Mouse (Mus musculus): ENCODE measurements at regions not wholly inside any gene's neighbourhood (a gene's known extent, or its start where the extent isn't known, plus 50 kb on each side); places are given as distances from the start of the nearest gene placed in this dataset.

DNA sequence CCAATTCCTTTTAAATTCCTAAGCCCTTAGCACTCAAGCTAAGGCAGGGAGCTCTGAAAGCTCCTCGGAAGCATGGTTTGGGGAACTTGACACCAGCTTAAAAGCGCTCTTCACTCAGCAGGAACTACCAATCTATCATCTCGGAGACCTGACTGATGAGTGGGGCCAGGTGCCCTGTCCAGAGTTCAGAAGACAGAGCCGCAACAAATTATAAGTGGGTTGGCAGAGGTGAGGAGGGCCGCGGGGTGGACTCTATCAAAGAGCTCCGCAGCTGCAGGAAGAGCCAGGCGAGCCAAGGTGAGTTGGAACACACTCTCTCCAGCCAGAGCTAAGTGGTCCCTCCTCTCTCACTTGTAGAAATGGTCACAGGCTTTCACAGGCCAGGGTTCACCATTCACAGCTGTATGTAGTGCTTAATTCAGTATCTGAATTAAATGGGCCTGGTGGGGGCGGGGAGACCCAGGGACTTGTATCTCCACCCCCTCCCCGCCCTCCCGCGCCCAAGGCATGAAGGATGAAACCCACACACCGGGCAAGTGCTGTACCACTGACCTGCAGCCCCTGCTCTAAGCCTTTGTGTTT, 180.8 kb downstream of the Stim2 start:
- TF ChIP-seq CTCF (IDR thresholded peaks at IDR 0.05) (no peak), POLR2A (IDR thresholded peaks at IDR 0.05; ENCODE audit: insufficient read depth, low read depth, low read length) (no peak), EP300 (IDR thresholded peaks at IDR 0.05; ENCODE audit: insufficient read depth, low read depth, low read length) (no peak)
- Histone ChIP-seq H3K27me3 (ENCODE audit: control insufficient read depth, insufficient read depth, low read length) (no peaks in the 10 kb centered on the region), H3K36me3 (ENCODE audit: control insufficient read depth, insufficient read depth, low read length) (peaks cover 2% of the 10 kb centered on the region; the same call in 1 of the 2 replicates), H3K9ac (ENCODE audit: low read depth, low read length) (no peak overlapping the region), H3K27ac (peak overlapping the region; percentile 61; the same call in 1 of the 2 replicates), H3K79me2 (replicated peaks; ENCODE audit: control insufficient read depth, insufficient read depth, low read length) (no peaks in the 10 kb centered on the region), H3K4me3 (no peak overlapping the region), H3K4me1 (ENCODE audit: control insufficient read depth, insufficient read depth, low read length) (peaks cover 10% of the 10 kb centered on the region)
- 76% methylated on average over 13 of the region's 13 CpGs for WGBS
- intact Hi-C loops (cut with DNase I), result no loop called here
- no peak for DNase-seq

DNA sequence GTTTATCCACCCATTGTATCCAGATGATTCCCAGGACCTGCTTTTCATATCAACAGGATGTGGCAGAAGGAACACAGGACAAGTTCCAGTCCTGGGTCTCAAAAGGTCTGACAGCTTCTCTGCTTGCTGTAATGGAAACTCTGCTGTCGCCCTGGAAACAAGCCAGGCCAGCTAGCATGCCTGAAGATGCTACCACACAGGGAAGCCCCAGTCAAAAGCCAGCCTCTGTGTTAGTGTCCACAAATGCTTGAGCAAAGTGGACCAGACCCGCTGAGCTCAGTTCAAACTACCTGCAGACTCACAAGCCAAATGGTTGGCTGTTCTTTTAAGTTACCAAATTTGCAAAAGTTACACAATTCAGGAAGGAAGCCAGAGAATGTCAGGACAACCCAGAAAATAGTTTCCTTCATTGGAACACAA, 181.9 kb downstream of the Stim2 start:
- Histone ChIP-seq H3K9ac (ENCODE audit: low read depth, low read length) (no peak overlapping the region), H3K4me3 (no peak overlapping the region), H3K27ac (peak overlapping the region; percentile 61), H3K36me3 (ENCODE audit: control insufficient read depth, insufficient read depth, low read length) (peaks cover 2% of the 10 kb centered on the region; the same call in 1 of the 2 replicates), H3K79me2 (replicated peaks; ENCODE audit: control insufficient read depth, insufficient read depth, low read length) (no peaks in the 10 kb centered on the region), H3K4me1 (ENCODE audit: control insufficient read depth, insufficient read depth, low read length) (peaks cover 10% of the 10 kb centered on the region), H3K27me3 (ENCODE audit: control insufficient read depth, insufficient read depth, low read length) (no peaks in the 10 kb centered on the region)
- DNase-seq, result peak; percentile 62 to 76
- WGBS, result 15% methylated on average over 2 of the region's 2 CpGs
- intact Hi-C loops (cut with DNase I), result no loop called here
- TF ChIP-seq EP300 (IDR thresholded peaks at IDR 0.05; ENCODE audit: insufficient read depth, low read depth, low read length) (0 out of 2 replicates have a peak, but pooled peaks have one; percentile 34), CTCF (IDR thresholded peaks at IDR 0.05) (no peak), POLR2A (IDR thresholded peaks at IDR 0.05; ENCODE audit: insufficient read depth, low read depth, low read length) (no peak)

GRCm38 (mm10) chr5:54180640-54181326, 182.5 kb downstream of the Stim2 start:
- peaks cover 10% of the 10 kb centered on the region for H3K4me1 ChIP-seq (ENCODE audit: control insufficient read depth, insufficient read depth, low read length)
- peak; percentile 8 to 21 for DNase-seq
- H3K27ac ChIP-seq, result peak overlapping the region; percentile 61
- intact Hi-C loops (cut with DNase I), result no loop called here
- peaks cover 2% of the 10 kb centered on the region; the same call in 1 of the 2 replicates for H3K36me3 ChIP-seq (ENCODE audit: control insufficient read depth, insufficient read depth, low read length)
- H3K79me2 ChIP-seq (replicated peaks; ENCODE audit: control insufficient read depth, insufficient read depth, low read length), result no peaks in the 10 kb centered on the region
- H3K9ac ChIP-seq (ENCODE audit: low read depth, low read length), result no peak overlapping the region
- H3K4me3 ChIP-seq, result no peak overlapping the region
- no peaks in the 10 kb centered on the region for H3K27me3 ChIP-seq (ENCODE audit: control insufficient read depth, insufficient read depth, low read length)
- WGBS, result 45% methylated on average over 10 of the region's 10 CpGs
- TF ChIP-seq POLR2A (IDR thresholded peaks at IDR 0.05; ENCODE audit: insufficient read depth, low read depth, low read length) (no peak), CTCF (IDR thresholded peaks at IDR 0.05) (no peak), EP300 (IDR thresholded peaks at IDR 0.05; ENCODE audit: insufficient read depth, low read depth, low read length) (no peak)

- Histone ChIP-seq H3K27ac (peak overlapping the region; percentile 61), H3K9ac (ENCODE audit: low read depth, low read length) (no peak overlapping the region), H3K36me3 (ENCODE audit: control insufficient read depth, insufficient read depth, low read length) (peaks cover 2% of the 10 kb centered on the region; the same call in 1 of the 2 replicates), H3K4me3 (no peak overlapping the region), H3K4me1 (ENCODE audit: control insufficient read depth, insufficient read depth, low read length) (peaks cover 10% of the 10 kb centered on the region), H3K27me3 (ENCODE audit: control insufficient read depth, insufficient read depth, low read length) (no peaks in the 10 kb centered on the region), H3K79me2 (replicated peaks; ENCODE audit: control insufficient read depth, insufficient read depth, low read length) (no peaks in the 10 kb centered on the region)
- DNase-seq, result no peak
- TF ChIP-seq CTCF (IDR thresholded peaks at IDR 0.05), result no peak
- TF ChIP-seq POLR2A (IDR thresholded peaks at IDR 0.05; ENCODE audit: insufficient read depth, low read depth, low read length), result no peak
- TF ChIP-seq EP300 (IDR thresholded peaks at IDR 0.05; ENCODE audit: insufficient read depth, low read depth, low read length), result no peak
- WGBS, result 61% methylated on average over 13 of the region's 13 CpGs
- intact Hi-C loops (cut with DNase I), result no loop called here
Observed at GRCm38 (mm10) chr5:54181327-54181863, 183.1 kb downstream of the Stim2 start.

GRCm38 (mm10) chr5:54182754-54183153, 184.5 kb downstream of the Stim2 start:
- TF ChIP-seq POLR2A (IDR thresholded peaks at IDR 0.05; ENCODE audit: insufficient read depth, low read depth, low read length) (no peak), CTCF (IDR thresholded peaks at IDR 0.05) (no peak), EP300 (IDR thresholded peaks at IDR 0.05; ENCODE audit: insufficient read depth, low read depth, low read length) (no peak)
- Histone ChIP-seq H3K36me3 (ENCODE audit: control insufficient read depth, insufficient read depth, low read length) (peaks cover 2% of the 10 kb centered on the region; the same call in 1 of the 2 replicates), H3K79me2 (replicated peaks; ENCODE audit: control insufficient read depth, insufficient read depth, low read length) (no peaks in the 10 kb centered on the region), H3K27ac (no peak overlapping the region), H3K4me1 (ENCODE audit: control insufficient read depth, insufficient read depth, low read length) (peaks cover 10% of the 10 kb centered on the region), H3K9ac (ENCODE audit: low read depth, low read length) (no peak overlapping the region), H3K4me3 (no peak overlapping the region), H3K27me3 (ENCODE audit: control insufficient read depth, insufficient read depth, low read length) (no peaks in the 10 kb centered on the region)
- intact Hi-C loops (cut with DNase I), result no loop called here
- 80% methylated on average over 4 of the region's 4 CpGs for WGBS
- DNase-seq, result no peak

GRCm38 (mm10) chr5:54185662-54186061, 187.4 kb downstream of the Stim2 start:
- Histone ChIP-seq H3K9ac (ENCODE audit: low read depth, low read length) (no peak overlapping the region), H3K27me3 (ENCODE audit: control insufficient read depth, insufficient read depth, low read length) (no peaks in the 10 kb centered on the region), H3K4me3 (no peak overlapping the region), H3K27ac (no peak overlapping the region), H3K4me1 (ENCODE audit: control insufficient read depth, insufficient read depth, low read length) (peaks cover 5% of the 10 kb centered on the region), H3K36me3 (ENCODE audit: control insufficient read depth, insufficient read depth, low read length) (peaks cover 2% of the 10 kb centered on the region; the same call in 1 of the 2 replicates), H3K79me2 (replicated peaks; ENCODE audit: control insufficient read depth, insufficient read depth, low read length) (no peaks in the 10 kb centered on the region)
- TF ChIP-seq CTCF (IDR thresholded peaks at IDR 0.05), result peak; percentile 41
- no peak for TF ChIP-seq POLR2A (IDR thresholded peaks at IDR 0.05; ENCODE audit: insufficient read depth, low read depth, low read length)
- no peak for TF ChIP-seq EP300 (IDR thresholded peaks at IDR 0.05; ENCODE audit: insufficient read depth, low read depth, low read length)
- intact Hi-C loops (cut with DNase I), result no loop called here
- WGBS, result 70% methylated on average over 4 of the region's 4 CpGs
- DNase-seq, result no peak
